Mouse (Mus musculus): ENCODE results near the gene Mmd. TPM values are rescaled to one million over a fixed set of nuclear protein-coding genes. Genes with fewer than 3 reads are reported as not detected.

Mmd gene
- polyA plus RNA-seq, 1 experiment: not detected

- WGBS: 94% methylated on average over 7 of the region's 7 CpGs
- Histone ChIP-seq H3K27ac (ENCODE audit: insufficient read depth, low read depth, low read length) (no peak overlapping the region), H3K4me3 (ENCODE audit: insufficient read depth, low read depth, low read length) (no peak overlapping the region), H3K4me1 (ENCODE audit: control insufficient read depth, insufficient read depth, low read length) (no peaks in the 10 kb centered on the region)
- TF ChIP-seq POLR2A (IDR thresholded peaks at IDR 0.05; ENCODE audit: insufficient read depth, low read depth, low read length) (no peak), CTCF (IDR thresholded peaks at IDR 0.05; ENCODE audit: insufficient read depth, low read depth, low read length) (no peak)
Observed at GRCm38 (mm10) chr11:90320922-90321321, 71.7 kb downstream of the Mmd start.

DNA sequence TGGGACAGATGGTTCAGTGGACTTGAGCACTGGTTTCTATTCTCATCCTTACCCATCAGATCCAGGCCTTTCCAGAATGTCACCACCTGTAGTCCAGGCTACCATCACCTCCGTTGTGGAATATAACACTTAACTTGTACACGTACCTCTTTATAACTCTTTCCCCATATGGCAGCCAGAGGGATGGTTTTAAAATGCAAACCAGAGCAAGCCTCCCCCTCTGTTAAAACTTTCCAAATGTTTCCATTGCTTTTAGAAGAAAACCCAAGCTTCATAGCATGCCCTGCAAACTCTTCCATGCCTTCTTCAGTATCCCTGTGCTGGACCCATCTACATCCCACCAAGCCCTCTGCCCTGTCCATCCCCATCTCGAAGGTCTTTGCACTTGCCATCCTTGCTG, 75.3 kb downstream of the Mmd start:
- no peaks in the 10 kb centered on the region for H3K4me1 ChIP-seq (ENCODE audit: control insufficient read depth, insufficient read depth, low read length)
- TF ChIP-seq CTCF (IDR thresholded peaks at IDR 0.05; ENCODE audit: insufficient read depth, low read depth, low read length): no peak
- no peak for TF ChIP-seq POLR2A (IDR thresholded peaks at IDR 0.05; ENCODE audit: insufficient read depth, low read depth, low read length)
- no peak overlapping the region for H3K4me3 ChIP-seq (ENCODE audit: insufficient read depth, low read depth, low read length)
- WGBS: 93% methylated on average over 3 of the region's 3 CpGs
- H3K27ac ChIP-seq (ENCODE audit: insufficient read depth, low read depth, low read length): no peak overlapping the region

GRCm38 (mm10) chr11:90326146-90326545, 76.9 kb downstream of the Mmd start:
- TF ChIP-seq POLR2A (IDR thresholded peaks at IDR 0.05; ENCODE audit: insufficient read depth, low read depth, low read length) (no peak), CTCF (IDR thresholded peaks at IDR 0.05; ENCODE audit: insufficient read depth, low read depth, low read length) (no peak)
- Histone ChIP-seq H3K4me1 (ENCODE audit: control insufficient read depth, insufficient read depth, low read length) (no peaks in the 10 kb centered on the region), H3K27ac (ENCODE audit: insufficient read depth, low read depth, low read length) (no peak overlapping the region), H3K4me3 (ENCODE audit: insufficient read depth, low read depth, low read length) (no peak overlapping the region)
- WGBS: 98% methylated on average over 5 of the region's 5 CpGs

GRCm38 (mm10) chr11:90326836-90327235, 77.6 kb downstream of the Mmd start:
- H3K4me1 ChIP-seq (ENCODE audit: control insufficient read depth, insufficient read depth, low read length): no peaks in the 10 kb centered on the region
- no peak overlapping the region for H3K4me3 ChIP-seq (ENCODE audit: insufficient read depth, low read depth, low read length)
- 68% methylated on average over 1 of the region's 1 CpGs for WGBS
- TF ChIP-seq CTCF (IDR thresholded peaks at IDR 0.05; ENCODE audit: insufficient read depth, low read depth, low read length): no peak
- no peak for TF ChIP-seq POLR2A (IDR thresholded peaks at IDR 0.05; ENCODE audit: insufficient read depth, low read depth, low read length)
- no peak overlapping the region for H3K27ac ChIP-seq (ENCODE audit: insufficient read depth, low read depth, low read length)

Other genes with a start within 250 kb of the Mmd start
- gene Pctp, start 246.6 kb upstream of the Mmd start, polyA plus RNA-seq (2012; ENCODE audit: insufficient read depth, insufficient read length, low replicate concordance, missing spikeins): not detected in 2 replicates
- gene Tmem100, start 219.1 kb upstream of the Mmd start, polyA plus RNA-seq (2012; ENCODE audit: insufficient read depth, insufficient read length, low replicate concordance, missing spikeins): not detected in 2 replicates
- not detected in 2 replicates for gene Gm45716, start 61.8 kb upstream of the Mmd start, polyA plus RNA-seq (2012; ENCODE audit: insufficient read depth, insufficient read length, low replicate concordance, missing spikeins)
- gene Hlf, start 141.4 kb downstream of the Mmd start, polyA plus RNA-seq (2012; ENCODE audit: insufficient read depth, insufficient read length, low replicate concordance, missing spikeins): not detected in 2 replicates

Data from olfactory bulb, adult 2 months (tissue).